Mouse (Mus musculus) limb, embryonic 13.5 days (tissue): ENCODE results near the gene Abhd12b. TPM values are rescaled to one million over a fixed set of nuclear protein-coding genes. Genes with fewer than 3 reads are reported as not detected.
"Not testable (repeated sequence)": the region's sequence is repeated elsewhere in the genome, so short reads cannot be mapped to it uniquely, and the experiment has no call there.

Experiments
- ATAC-seq: fragments of 200-750 bp; cut with Nextera tagmentation; 2 replicates; pipeline ENCODE4 v1.8.0; 2017; ENCODE audit warnings: low read depth, moderate number of reproducible peaks, moderate TSS enrichment; ENCODE audit not compliant: low FRiP score
- H3K27ac ChIP-seq: fragments of 300-500 bp; sonication (generic); 2 replicates; pipeline ENCODE4 v1.5.1; 2015; ENCODE audit warnings: inconsistent platforms, mild to moderate bottlenecking, moderate library complexity
- H3K27me3 ChIP-seq: fragments of 300-500 bp; sonication (generic); 2 replicates; pipeline ENCODE4 v1.6.1; 2015; ENCODE audit warnings: mild to moderate bottlenecking, inconsistent platforms
- H3K36me3 ChIP-seq: fragments of 300-500 bp; sonication (generic); 2 replicates; pipeline ENCODE4 v1.6.1; 2015; ENCODE audit warnings: inconsistent platforms, mild to moderate bottlenecking, moderate library complexity
- H3K4me1 ChIP-seq: fragments of 300-500 bp; sonication (generic); 2 replicates; pipeline ENCODE4 v1.6.1; 2015; ENCODE audit warnings: inconsistent platforms
- H3K4me2 ChIP-seq: fragments of 300-500 bp; sonication (generic); replicated peaks from 2 replicates; pipeline ENCODE4 v1.6.1; 2015; ENCODE audit warnings: inconsistent platforms, mild to moderate bottlenecking, moderate library complexity
- H3K4me3 ChIP-seq: fragments of 300-500 bp; sonication (generic); 2 replicates; pipeline ENCODE4 v1.5.1; 2015; ENCODE audit warnings: moderate library complexity, mild to moderate bottlenecking, inconsistent platforms
- H3K9ac ChIP-seq: fragments of 300-500 bp; sonication (generic); 2 replicates; pipeline ENCODE4 v1.6.1; 2015; ENCODE audit warnings: mild to moderate bottlenecking, inconsistent platforms
- H3K9me3 ChIP-seq: fragments of 300-500 bp; sonication (generic); 2 replicates; pipeline ENCODE4 v1.6.1; 2016; ENCODE audit warnings: inconsistent platforms
- WGBS: fragments of 180-500 bp; shearing (Covaris S2); methylation state at CpG from one replicate; pipeline ENCODE4 v1.1.7; 2015; 5-methylcytosine and 5-hydroxymethylcytosine counted together
- polyA plus RNA-seq: library from polyadenylated mRNA; unstranded; fragments of >200 nt; fragmentation: Nextera tagmentation; extraction: Ambion mirVana; gene quantifications from 2 replicates; pipeline ENCODE4 v1.2.1, GENCODE M21; 2015

The Abhd12b gene
- polyA plus RNA-seq, 1 experiment from 2014 or later, result not detected

GRCm38 (mm10) chr12:70169969-70170368 is 16.0 kb downstream of the Abhd12b start:
- no peak overlapping the region for H3K9ac ChIP-seq
- H3K9me3 ChIP-seq, result no peaks in the 10 kb centered on the region
- H3K4me3 ChIP-seq, result no peak overlapping the region
- no peaks in the 10 kb centered on the region for H3K27me3 ChIP-seq
- no peak overlapping the region for H3K27ac ChIP-seq
- H3K36me3 ChIP-seq, result no peaks in the 10 kb centered on the region
- no peak for ATAC-seq
- WGBS, result 88% methylated on average over 1 of the region's 1 CpGs
- 0 out of 2 replicates have a peak, but pooled peaks cover 4% of the 10 kb centered on the region for H3K4me1 ChIP-seq
- H3K4me2 ChIP-seq, result no peak overlapping the region

- not testable (repeated sequence) for H3K4me2 ChIP-seq, ATAC-seq, H3K27me3 ChIP-seq, H3K4me1 ChIP-seq, H3K27ac ChIP-seq, H3K4me3 ChIP-seq, H3K9ac ChIP-seq, H3K36me3 ChIP-seq
- peaks cover 12% of the 10 kb centered on the region for H3K9me3 ChIP-seq
- WGBS, result 92% methylated on average over 8 of the region's 8 CpGs
Measured at GRCm38 (mm10) chr12:70183507-70183906, 29.6 kb downstream of the Abhd12b start.

- Histone ChIP-seq H3K4me3 (no peak overlapping the region), H3K4me1 (no peaks in the 10 kb centered on the region), H3K27me3 (no peaks in the 10 kb centered on the region), H3K36me3 (no peaks in the 10 kb centered on the region), H3K27ac (no peak overlapping the region), H3K9ac (no peak overlapping the region), H3K9me3 (peaks cover 12% of the 10 kb centered on the region), H3K4me2 (no peak overlapping the region)
- no peak for ATAC-seq
- WGBS, result 87% methylated on average over 22 of the region's 22 CpGs
Measured at GRCm38 (mm10) chr12:70184173-70184783, 30.3 kb downstream of the Abhd12b start.

GRCm38 (mm10) chr12:70192267-70192727 is 38.4 kb downstream of the Abhd12b start:
- 0 out of 2 replicates have a peak, but pooled peaks cover 6% of the 10 kb centered on the region for H3K36me3 ChIP-seq
- H3K27ac ChIP-seq, result peak overlapping the region; percentile 44; the same call in 1 of the 2 replicates
- H3K4me2 ChIP-seq, result peak overlapping the region; percentile 66
- peaks cover 16% of the 10 kb centered on the region for H3K4me1 ChIP-seq
- no peak for ATAC-seq
- WGBS, result 10% methylated on average over 19 of the region's 19 CpGs
- H3K4me3 ChIP-seq, result peak overlapping the region; percentile 40
- H3K27me3 ChIP-seq, result no peaks in the 10 kb centered on the region
- H3K9me3 ChIP-seq, result no peaks in the 10 kb centered on the region
- peak overlapping the region; percentile 53 for H3K9ac ChIP-seq

- Histone ChIP-seq H3K27me3 (no peaks in the 10 kb centered on the region; the same call in 1 of the 2 replicates), H3K4me3 (no peak overlapping the region), H3K36me3 (0 out of 2 replicates have a peak, but pooled peaks cover 6% of the 10 kb centered on the region), H3K9me3 (no peaks in the 10 kb centered on the region), H3K9ac (no peak overlapping the region), H3K4me2 (no peak overlapping the region), H3K4me1 (peaks cover 16% of the 10 kb centered on the region), H3K27ac (no peak overlapping the region)
- WGBS, result 93% methylated on average over 6 of the region's 6 CpGs
- no peak for ATAC-seq
Measured at GRCm38 (mm10) chr12:70195426-70195825, 41.5 kb downstream of the Abhd12b start.

GRCm38 (mm10) chr12:70196341-70196740 is 42.4 kb downstream of the Abhd12b start:
- 90% methylated on average over 5 of the region's 5 CpGs for WGBS
- H3K4me3 ChIP-seq, result no peak overlapping the region
- H3K4me1 ChIP-seq, result peaks cover 16% of the 10 kb centered on the region
- ATAC-seq, result no peak
- 0 out of 2 replicates have a peak, but pooled peaks cover 3% of the 10 kb centered on the region for H3K36me3 ChIP-seq
- H3K9me3 ChIP-seq, result no peaks in the 10 kb centered on the region
- no peak overlapping the region for H3K9ac ChIP-seq
- no peak overlapping the region for H3K27ac ChIP-seq
- no peak overlapping the region for H3K4me2 ChIP-seq
- H3K27me3 ChIP-seq, result no peaks in the 10 kb centered on the region; the same call in 1 of the 2 replicates

GRCm38 (mm10) chr12:70201926-70202529 is 48.1 kb downstream of the Abhd12b start:
- Histone ChIP-seq H3K36me3 (no peaks in the 10 kb centered on the region), H3K27me3 (no peaks in the 10 kb centered on the region; the same call in 1 of the 2 replicates), H3K9ac (no peak overlapping the region), H3K4me3 (no peak overlapping the region), H3K4me2 (no peak overlapping the region), H3K27ac (no peak overlapping the region), H3K4me1 (no peaks in the 10 kb centered on the region), H3K9me3 (no peaks in the 10 kb centered on the region)
- WGBS, result 73% methylated on average over 4 of the region's 5 CpGs
- ATAC-seq, result no peak

GRCm38 (mm10) chr12:70204433-70204832 is 50.5 kb downstream of the Abhd12b start:
- H3K4me1 ChIP-seq, result no peaks in the 10 kb centered on the region
- no peak overlapping the region for H3K9ac ChIP-seq
- no peak overlapping the region for H3K27ac ChIP-seq
- H3K9me3 ChIP-seq, result no peaks in the 10 kb centered on the region
- no peaks in the 10 kb centered on the region; the same call in 1 of the 2 replicates for H3K27me3 ChIP-seq
- no peaks in the 10 kb centered on the region for H3K36me3 ChIP-seq
- H3K4me3 ChIP-seq, result no peak overlapping the region
- ATAC-seq, result no peak
- 76% methylated on average over 8 of the region's 8 CpGs for WGBS
- H3K4me2 ChIP-seq, result no peak overlapping the region

- no peak overlapping the region for H3K27ac ChIP-seq
- H3K9ac ChIP-seq, result no peak overlapping the region
- WGBS, result 68% methylated on average over 5 of the region's 5 CpGs
- H3K9me3 ChIP-seq, result no peaks in the 10 kb centered on the region
- H3K36me3 ChIP-seq, result no peaks in the 10 kb centered on the region
- no peak for ATAC-seq
- H3K27me3 ChIP-seq, result no peaks in the 10 kb centered on the region
- H3K4me2 ChIP-seq, result no peak overlapping the region
- H3K4me3 ChIP-seq, result no peak overlapping the region
- H3K4me1 ChIP-seq, result no peaks in the 10 kb centered on the region
Measured at GRCm38 (mm10) chr12:70208214-70208613, 54.3 kb downstream of the Abhd12b start.

- no peaks in the 10 kb centered on the region for H3K36me3 ChIP-seq
- H3K4me2 ChIP-seq, result no peak overlapping the region
- no peak overlapping the region for H3K27ac ChIP-seq
- H3K4me1 ChIP-seq, result no peaks in the 10 kb centered on the region
- no peak for ATAC-seq
- no peaks in the 10 kb centered on the region for H3K9me3 ChIP-seq
- WGBS, result 85% methylated on average over 4 of the region's 4 CpGs
- H3K9ac ChIP-seq, result no peak overlapping the region
- H3K4me3 ChIP-seq, result no peak overlapping the region
- no peaks in the 10 kb centered on the region for H3K27me3 ChIP-seq
Measured at GRCm38 (mm10) chr12:70212501-70212900, 58.6 kb downstream of the Abhd12b start.

GRCm38 (mm10) chr12:70213601-70214000 is 59.7 kb downstream of the Abhd12b start:
- no peak for ATAC-seq
- H3K9me3 ChIP-seq, result no peaks in the 10 kb centered on the region
- WGBS, result 76% methylated on average over 6 of the region's 6 CpGs
- H3K27ac ChIP-seq, result no peak overlapping the region
- no peak overlapping the region for H3K4me2 ChIP-seq
- H3K9ac ChIP-seq, result no peak overlapping the region
- H3K27me3 ChIP-seq, result no peaks in the 10 kb centered on the region
- H3K4me1 ChIP-seq, result no peaks in the 10 kb centered on the region
- H3K36me3 ChIP-seq, result no peaks in the 10 kb centered on the region
- H3K4me3 ChIP-seq, result no peak overlapping the region

- WGBS, result 78% methylated on average over 8 of the region's 8 CpGs
- no peaks in the 10 kb centered on the region for H3K36me3 ChIP-seq
- H3K4me3 ChIP-seq, result no peak overlapping the region
- no peaks in the 10 kb centered on the region for H3K27me3 ChIP-seq
- no peak overlapping the region for H3K27ac ChIP-seq
- H3K9me3 ChIP-seq, result no peaks in the 10 kb centered on the region
- H3K4me1 ChIP-seq, result no peaks in the 10 kb centered on the region
- no peak overlapping the region for H3K9ac ChIP-seq
- ATAC-seq, result no peak
- no peak overlapping the region for H3K4me2 ChIP-seq
Measured at GRCm38 (mm10) chr12:70214281-70214680, 60.3 kb downstream of the Abhd12b start.
